Mouse (Mus musculus): ENCODE measurements at regions not wholly inside any gene's neighbourhood (a gene's known extent, or its start where the extent isn't known, plus 50 kb on each side); places are given as distances from the start of the nearest gene placed in this dataset.

GRCm38 (mm10) chr1:73797413-73797812 is 326.8 kb downstream of the Tns1 start:
- Histone ChIP-seq H3K4me3 (no peak overlapping the region), H3K4me2 (replicated peaks) (no peak overlapping the region), H3K9me3 (no peaks in the 10 kb centered on the region), H3K27me3 (no peaks in the 10 kb centered on the region), H3K27ac (replicated peaks) (no peak overlapping the region), H3K36me3 (no peaks in the 10 kb centered on the region), H3K9ac (replicated peaks) (no peak overlapping the region), H3K4me1 (no peaks in the 10 kb centered on the region)
- no peak for ATAC-seq (ENCODE audit: low FRiP score, low read depth)
- WGBS: 91% methylated on average over 2 of the region's 2 CpGs

- Histone ChIP-seq H3K27ac (replicated peaks) (no peak overlapping the region), H3K4me1 (no peaks in the 10 kb centered on the region), H3K4me3 (no peak overlapping the region), H3K9me3 (no peaks in the 10 kb centered on the region), H3K27me3 (no peaks in the 10 kb centered on the region), H3K36me3 (no peaks in the 10 kb centered on the region), H3K4me2 (replicated peaks) (no peak overlapping the region), H3K9ac (replicated peaks) (no peak overlapping the region)
- no peak for ATAC-seq (ENCODE audit: low FRiP score, low read depth)
- 89% methylated on average over 4 of the region's 4 CpGs for WGBS
These were observed 330.4 kb downstream of the Tns1 start for GRCm38 (mm10) chr1:73793871-73794270.

- no peaks in the 10 kb centered on the region for H3K4me1 ChIP-seq
- no peak overlapping the region for H3K9ac ChIP-seq (replicated peaks)
- no peaks in the 10 kb centered on the region for H3K9me3 ChIP-seq
- WGBS: 85% methylated on average over 3 of the region's 3 CpGs
- H3K27ac ChIP-seq (replicated peaks): no peak overlapping the region
- no peak overlapping the region for H3K4me2 ChIP-seq (replicated peaks)
- no peaks in the 10 kb centered on the region for H3K27me3 ChIP-seq
- H3K36me3 ChIP-seq: no peaks in the 10 kb centered on the region
- no peak for ATAC-seq (ENCODE audit: low FRiP score, low read depth)
- no peak overlapping the region for H3K4me3 ChIP-seq
These were observed 331.0 kb downstream of the Tns1 start for GRCm38 (mm10) chr1:73793256-73793655.

GRCm38 (mm10) chr1:73792311-73792710 is 331.9 kb downstream of the Tns1 start:
- Histone ChIP-seq H3K4me2 (replicated peaks) (no peak overlapping the region), H3K4me1 (peaks cover 5% of the 10 kb centered on the region; the same call in 1 of the 2 replicates), H3K9ac (replicated peaks) (no peak overlapping the region), H3K4me3 (no peak overlapping the region), H3K27me3 (no peaks in the 10 kb centered on the region), H3K36me3 (no peaks in the 10 kb centered on the region), H3K27ac (replicated peaks) (no peak overlapping the region), H3K9me3 (no peaks in the 10 kb centered on the region)
- WGBS: 93% methylated on average over 5 of the region's 5 CpGs
- ATAC-seq (ENCODE audit: low FRiP score, low read depth): no peak

GRCm38 (mm10) chr1:73787666-73788065 is 336.6 kb downstream of the Tns1 start:
- Histone ChIP-seq H3K9me3 (no peaks in the 10 kb centered on the region), H3K4me3 (no peak overlapping the region), H3K9ac (replicated peaks) (no peak overlapping the region), H3K27ac (replicated peaks) (peak overlapping the region; percentile 39; the same call in 1 of the 2 replicates), H3K36me3 (no peaks in the 10 kb centered on the region), H3K27me3 (no peaks in the 10 kb centered on the region), H3K4me2 (replicated peaks) (no peak overlapping the region), H3K4me1 (peaks cover 9% of the 10 kb centered on the region; the same call in 1 of the 2 replicates)
- ATAC-seq (ENCODE audit: low FRiP score, low read depth): peak; percentile 47; the same call in 1 of the 2 replicates
- WGBS: 25% methylated on average over 2 of the region's 2 CpGs

GRCm38 (mm10) chr1:73787224-73787623 is 337.0 kb downstream of the Tns1 start:
- Histone ChIP-seq H3K4me2 (replicated peaks) (no peak overlapping the region), H3K9me3 (no peaks in the 10 kb centered on the region), H3K4me1 (peaks cover 9% of the 10 kb centered on the region; the same call in 1 of the 2 replicates), H3K27me3 (no peaks in the 10 kb centered on the region), H3K4me3 (no peak overlapping the region), H3K27ac (replicated peaks) (peak overlapping the region; percentile 39; the same call in 1 of the 2 replicates), H3K9ac (replicated peaks) (no peak overlapping the region), H3K36me3 (no peaks in the 10 kb centered on the region)
- WGBS: 63% methylated on average over 7 of the region's 7 CpGs
- no peak for ATAC-seq (ENCODE audit: low FRiP score, low read depth)

GRCm38 (mm10) chr1:73783303-73783702 is 340.9 kb downstream of the Tns1 start:
- no peak overlapping the region for H3K9ac ChIP-seq (replicated peaks)
- no peaks in the 10 kb centered on the region for H3K27me3 ChIP-seq
- WGBS: 93% methylated on average over 2 of the region's 2 CpGs
- H3K4me2 ChIP-seq (replicated peaks): no peak overlapping the region
- no peaks in the 10 kb centered on the region for H3K36me3 ChIP-seq
- peaks cover 9% of the 10 kb centered on the region; the same call in 1 of the 2 replicates for H3K4me1 ChIP-seq
- no peak for ATAC-seq (ENCODE audit: low FRiP score, low read depth)
- H3K4me3 ChIP-seq: no peak overlapping the region
- H3K27ac ChIP-seq (replicated peaks): no peak overlapping the region
- no peaks in the 10 kb centered on the region for H3K9me3 ChIP-seq

GRCm38 (mm10) chr1:73782871-73783270 is 341.4 kb downstream of the Tns1 start:
- Histone ChIP-seq H3K27ac (replicated peaks) (no peak overlapping the region), H3K4me3 (no peak overlapping the region), H3K4me1 (peaks cover 9% of the 10 kb centered on the region; the same call in 1 of the 2 replicates), H3K9ac (replicated peaks) (no peak overlapping the region), H3K9me3 (no peaks in the 10 kb centered on the region), H3K36me3 (no peaks in the 10 kb centered on the region), H3K4me2 (replicated peaks) (no peak overlapping the region), H3K27me3 (no peaks in the 10 kb centered on the region)
- 90% methylated on average over 2 of the region's 2 CpGs for WGBS
- no peak for ATAC-seq (ENCODE audit: low FRiP score, low read depth)

GRCm38 (mm10) chr1:73771773-73772172 is 352.5 kb downstream of the Tns1 start:
- no peaks in the 10 kb centered on the region for H3K4me1 ChIP-seq
- no peaks in the 10 kb centered on the region for H3K36me3 ChIP-seq
- H3K4me3 ChIP-seq: no peak overlapping the region
- no peak overlapping the region for H3K4me2 ChIP-seq (replicated peaks)
- 73% methylated on average over 5 of the region's 5 CpGs for WGBS
- H3K27me3 ChIP-seq: no peaks in the 10 kb centered on the region
- no peak for ATAC-seq (ENCODE audit: low FRiP score, low read depth)
- H3K9me3 ChIP-seq: no peaks in the 10 kb centered on the region
- no peak overlapping the region for H3K9ac ChIP-seq (replicated peaks)
- no peak overlapping the region for H3K27ac ChIP-seq (replicated peaks)

GRCm38 (mm10) chr1:73770631-73771030 is 353.6 kb downstream of the Tns1 start:
- Histone ChIP-seq H3K27me3 (no peaks in the 10 kb centered on the region), H3K9ac (replicated peaks) (no peak overlapping the region), H3K4me3 (no peak overlapping the region), H3K9me3 (no peaks in the 10 kb centered on the region), H3K4me1 (no peaks in the 10 kb centered on the region), H3K27ac (replicated peaks) (no peak overlapping the region), H3K36me3 (no peaks in the 10 kb centered on the region), H3K4me2 (replicated peaks) (no peak overlapping the region)
- no peak for ATAC-seq (ENCODE audit: low FRiP score, low read depth)
- 84% methylated on average over 5 of the region's 5 CpGs for WGBS

- Histone ChIP-seq H3K27me3 (no peaks in the 10 kb centered on the region), H3K9ac (replicated peaks) (no peak overlapping the region), H3K4me1 (no peaks in the 10 kb centered on the region; the same call in 1 of the 2 replicates), H3K9me3 (no peaks in the 10 kb centered on the region), H3K4me3 (no peak overlapping the region), H3K4me2 (replicated peaks) (no peak overlapping the region), H3K36me3 (no peaks in the 10 kb centered on the region), H3K27ac (replicated peaks) (no peak overlapping the region)
- 53% methylated on average over 5 of the region's 5 CpGs for WGBS
- no peak for ATAC-seq (ENCODE audit: low FRiP score, low read depth)
These were observed 359.5 kb downstream of the Tns1 start for GRCm38 (mm10) chr1:73764611-73765333.

- peak; percentile 86 for ATAC-seq (ENCODE audit: low FRiP score, low read depth)
- Histone ChIP-seq H3K36me3 (no peaks in the 10 kb centered on the region), H3K4me2 (replicated peaks) (no peak overlapping the region), H3K4me1 (peaks cover 14% of the 10 kb centered on the region), H3K9me3 (no peaks in the 10 kb centered on the region), H3K27ac (replicated peaks) (0 out of 2 replicates have a peak overlapping the region, but pooled peaks have one; percentile 35), H3K4me3 (no peak overlapping the region), H3K27me3 (no peaks in the 10 kb centered on the region), H3K9ac (replicated peaks) (no peak overlapping the region)
- 27% methylated on average over 11 of the region's 11 CpGs for WGBS
These were observed 365.9 kb downstream of the Tns1 start for GRCm38 (mm10) chr1:73758110-73759061.
